Mouse (Mus musculus): Measurements from ENCODE around the gene Ropn1l.

Gene Ropn1l

DNA sequence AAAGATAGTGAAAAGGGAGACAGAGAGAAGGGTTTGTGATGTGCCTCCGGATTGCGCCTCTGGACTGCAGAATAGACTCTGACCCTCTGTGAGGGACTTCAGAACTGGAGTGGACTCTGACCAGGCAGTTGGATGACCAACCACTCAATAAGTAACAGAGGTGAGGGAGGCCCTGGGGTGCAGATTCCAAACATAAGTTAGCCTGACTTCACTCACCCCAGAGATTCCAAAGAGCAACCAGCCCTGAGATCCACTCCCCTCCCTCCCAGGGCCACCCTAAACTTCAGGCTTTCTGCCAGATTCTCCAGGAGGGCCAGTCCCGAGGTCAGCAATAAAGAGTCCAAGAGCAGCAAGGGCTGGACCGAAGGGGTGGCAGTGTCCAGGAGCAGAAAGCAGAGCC, 46.0 kb downstream of the Ropn1l start:
- ATAC-seq (ENCODE audit: low TSS enrichment), result no peak

DNA sequence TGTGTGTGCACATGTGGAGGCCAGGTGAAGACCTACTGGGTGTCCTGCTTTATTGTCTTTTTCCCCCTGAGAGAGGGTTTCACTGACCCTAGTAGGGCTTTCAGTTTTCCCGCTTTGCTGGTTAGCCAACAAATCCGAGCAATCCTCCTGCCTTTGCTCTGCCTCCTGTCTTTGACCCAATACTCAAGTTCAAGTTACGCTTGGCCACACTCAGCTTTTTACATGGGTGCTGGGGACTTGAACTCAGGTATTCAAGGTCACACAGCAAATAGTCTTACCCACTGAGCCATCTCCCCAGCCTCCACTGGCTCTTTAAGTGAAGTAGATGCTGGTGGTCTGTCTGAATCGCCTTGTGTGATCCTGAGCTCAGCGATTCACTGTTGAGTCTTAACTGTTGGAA, 46.7 kb downstream of the Ropn1l start:
- no peak for ATAC-seq (ENCODE audit: low TSS enrichment)

DNA sequence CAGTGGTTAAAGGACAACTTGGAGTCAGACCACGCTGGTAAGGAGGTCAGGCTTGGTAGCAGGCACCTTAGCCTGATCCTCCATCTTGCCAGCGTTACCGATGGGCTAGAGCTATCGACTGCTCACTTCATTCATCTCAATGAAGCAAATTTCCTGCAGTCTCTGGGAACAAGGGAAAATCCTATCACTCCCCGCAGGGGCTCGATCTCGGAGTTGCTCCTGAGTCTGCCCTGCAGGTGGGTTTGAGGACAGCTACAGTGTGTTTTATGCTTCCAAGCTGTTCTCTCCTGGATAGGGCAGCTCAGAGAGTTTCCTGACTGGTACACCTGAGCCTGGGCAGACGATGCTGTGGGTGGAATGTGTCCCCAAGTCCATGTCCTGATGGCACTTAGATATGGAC, 49.2 kb downstream of the Ropn1l start:
- no peak for ATAC-seq (ENCODE audit: low TSS enrichment)

DNA sequence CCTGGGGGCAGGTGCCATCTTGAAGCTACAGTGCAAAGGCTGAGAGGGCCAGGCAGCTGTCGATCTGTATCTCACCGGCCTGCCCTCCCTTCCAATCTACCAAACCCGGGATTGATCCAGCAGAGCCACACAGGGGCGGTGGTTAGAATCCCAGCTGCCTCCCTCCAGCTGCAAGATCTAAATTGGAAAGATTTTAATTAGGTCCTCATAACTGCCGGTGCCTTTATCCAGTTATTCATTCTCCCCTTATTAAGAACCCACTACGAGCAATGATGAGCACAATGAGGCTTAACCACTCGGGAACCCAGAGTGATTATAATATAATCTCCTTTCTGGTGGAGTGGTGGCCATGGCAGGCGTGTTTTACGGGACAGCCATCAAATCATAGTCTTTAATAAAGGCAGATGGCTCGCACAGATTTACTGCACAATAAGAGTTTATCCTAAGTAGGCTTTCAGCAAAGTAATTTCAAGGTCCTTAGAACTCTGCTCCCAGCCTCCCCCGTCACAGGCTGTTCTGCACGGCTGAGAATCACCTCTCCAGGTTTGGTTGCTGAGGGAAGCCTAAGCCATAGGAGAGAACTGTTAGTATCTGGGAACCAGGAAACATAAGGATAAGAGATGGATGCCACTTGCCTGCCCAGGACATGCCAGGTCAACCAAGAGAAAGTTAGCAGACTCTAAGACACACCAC, 51.2 kb downstream of the Ropn1l start:
- no peak for ATAC-seq (ENCODE audit: low TSS enrichment)

DNA sequence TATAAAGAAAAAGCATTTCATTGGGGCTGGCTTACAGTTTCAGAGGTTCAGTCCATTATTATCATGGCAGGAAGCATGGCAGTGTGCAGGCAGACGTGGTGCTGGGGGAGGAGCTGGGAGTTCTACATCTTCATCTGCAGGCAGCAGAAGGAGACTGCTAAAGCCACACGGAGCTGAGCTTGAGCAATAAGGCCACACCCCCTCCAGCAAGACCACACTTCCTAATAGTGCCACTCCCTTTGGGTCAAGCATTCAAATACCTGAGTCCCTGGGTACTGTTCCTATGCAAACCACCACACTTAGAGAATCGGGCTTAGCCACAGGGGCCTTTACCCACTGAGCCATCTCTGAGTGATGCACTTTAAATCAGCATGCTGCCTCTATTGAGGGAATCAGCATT, 52.6 kb downstream of the Ropn1l start:
- no peak for ATAC-seq (ENCODE audit: low TSS enrichment)

DNA sequence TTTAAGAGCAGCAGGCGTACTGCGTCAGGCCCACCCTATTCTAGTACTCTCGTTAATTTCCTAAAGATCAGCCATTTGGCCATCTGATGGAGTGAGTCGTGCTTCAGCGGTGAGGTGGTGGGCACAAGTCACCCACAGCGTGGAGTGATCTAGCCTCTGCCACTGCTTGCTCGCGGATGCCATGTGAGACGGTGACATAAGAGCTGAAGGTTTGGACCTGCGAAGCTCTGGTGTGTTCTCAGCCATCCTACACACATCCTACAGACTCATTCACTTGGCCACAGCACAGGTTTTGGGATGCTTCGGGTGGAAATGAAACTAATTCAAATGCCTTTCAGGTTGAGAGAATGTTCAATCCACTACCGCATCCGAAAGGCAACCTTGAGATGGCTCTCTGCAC, 54.8 kb downstream of the Ropn1l start:
- ATAC-seq (ENCODE audit: low TSS enrichment), result peak; percentile 66

DNA sequence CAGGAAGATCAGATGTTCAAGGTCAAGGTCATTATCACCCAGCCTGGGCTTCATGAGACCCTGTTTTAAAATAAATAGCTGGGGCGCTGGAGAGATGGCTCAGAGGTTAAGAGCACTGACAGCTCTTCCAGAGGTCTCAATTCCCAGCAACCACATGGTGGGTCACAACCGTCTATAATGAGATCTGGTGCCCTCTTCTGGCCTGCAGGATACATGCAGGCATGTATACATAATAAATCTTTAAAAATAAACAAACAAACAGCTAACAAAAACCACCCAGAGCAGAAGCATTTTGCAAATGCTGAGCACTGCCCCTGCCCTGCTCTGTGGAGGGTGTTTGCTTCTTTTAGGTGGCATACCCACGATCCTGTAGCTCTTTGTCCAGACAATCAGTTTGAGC, 56.2 kb downstream of the Ropn1l start:
- no peak for ATAC-seq (ENCODE audit: low TSS enrichment)

DNA sequence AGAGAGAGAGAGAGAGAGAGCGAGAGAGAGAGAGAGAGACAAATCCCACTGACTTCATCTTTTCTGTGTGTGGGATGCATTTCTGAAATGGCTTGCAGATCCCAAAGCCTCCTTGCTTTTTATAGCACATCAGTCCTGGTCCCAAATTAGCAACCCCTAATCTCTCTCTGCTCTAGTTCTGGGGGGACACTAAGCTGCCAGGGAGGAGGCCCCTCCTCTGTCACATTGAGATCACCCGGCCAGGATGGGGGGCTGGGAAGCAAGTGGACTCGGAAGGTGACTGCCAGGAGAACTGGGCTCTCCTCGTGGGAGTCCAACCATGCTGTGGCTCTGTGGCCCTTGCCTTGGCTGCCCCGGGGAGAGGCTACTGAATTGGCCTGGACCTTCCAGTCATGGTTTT, 56.8 kb downstream of the Ropn1l start:
- peak; percentile 42 for ATAC-seq (ENCODE audit: low TSS enrichment)

DNA sequence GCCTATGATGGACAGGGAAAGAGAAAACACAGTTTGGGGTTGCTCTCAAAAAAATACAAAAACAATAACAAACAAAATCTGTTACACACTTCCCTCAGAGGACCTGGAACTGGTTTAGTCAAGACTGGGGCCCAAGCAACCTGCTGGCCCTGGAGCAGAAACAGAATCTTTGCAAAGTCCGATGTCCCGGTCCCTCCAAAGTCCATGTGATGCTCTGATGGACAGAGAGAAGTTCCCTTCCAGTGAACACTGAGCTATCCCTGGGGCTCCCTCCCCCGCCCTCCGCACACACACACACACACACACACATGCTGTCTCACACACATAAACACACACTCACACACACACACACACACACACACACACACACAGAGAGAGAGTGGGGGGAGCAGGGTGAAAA, 57.6 kb downstream of the Ropn1l start:
- ATAC-seq (ENCODE audit: low TSS enrichment), result no peak

DNA sequence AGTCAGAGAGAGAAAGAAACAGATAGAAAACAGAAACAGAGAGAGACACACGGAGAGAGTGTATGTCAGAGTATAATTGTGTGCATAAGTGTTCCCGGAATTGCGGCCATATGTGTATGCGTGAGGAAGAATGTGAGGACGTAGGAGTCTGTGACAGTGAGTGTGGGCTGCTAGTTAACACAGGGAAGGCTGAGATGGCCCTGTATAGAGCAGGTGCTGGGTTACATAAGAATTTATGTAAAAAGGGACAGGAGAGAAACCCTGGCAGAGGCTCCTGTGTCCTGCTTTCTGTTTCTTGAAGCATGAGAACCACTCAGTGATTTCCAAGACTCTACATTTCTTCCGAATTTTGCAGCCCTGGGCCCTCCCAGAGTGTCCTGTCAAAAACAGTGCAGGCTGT, 60.1 kb downstream of the Ropn1l start:
- ATAC-seq (ENCODE audit: low TSS enrichment), result peak; percentile 73

DNA sequence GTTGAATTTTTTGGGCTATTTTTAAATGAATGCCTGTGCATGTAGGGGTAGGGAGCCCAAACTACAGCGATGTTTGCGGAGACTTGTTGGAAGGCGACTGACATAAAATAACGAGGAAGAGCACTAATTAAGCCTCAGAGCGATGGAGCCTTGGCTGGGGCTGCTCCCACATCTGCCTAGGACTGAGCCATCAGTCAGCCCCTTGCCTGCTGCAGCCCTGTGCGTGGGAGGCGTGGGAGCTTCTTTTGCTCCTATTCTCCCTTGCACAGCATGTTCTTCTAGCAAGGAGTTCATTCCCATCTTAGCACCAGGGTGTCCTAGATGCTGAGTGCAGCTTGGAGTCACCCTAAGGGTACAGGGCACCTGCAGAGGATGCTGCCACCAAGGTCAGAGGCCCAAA, 60.8 kb downstream of the Ropn1l start:
- ATAC-seq (ENCODE audit: low TSS enrichment), result peak; percentile 28

DNA sequence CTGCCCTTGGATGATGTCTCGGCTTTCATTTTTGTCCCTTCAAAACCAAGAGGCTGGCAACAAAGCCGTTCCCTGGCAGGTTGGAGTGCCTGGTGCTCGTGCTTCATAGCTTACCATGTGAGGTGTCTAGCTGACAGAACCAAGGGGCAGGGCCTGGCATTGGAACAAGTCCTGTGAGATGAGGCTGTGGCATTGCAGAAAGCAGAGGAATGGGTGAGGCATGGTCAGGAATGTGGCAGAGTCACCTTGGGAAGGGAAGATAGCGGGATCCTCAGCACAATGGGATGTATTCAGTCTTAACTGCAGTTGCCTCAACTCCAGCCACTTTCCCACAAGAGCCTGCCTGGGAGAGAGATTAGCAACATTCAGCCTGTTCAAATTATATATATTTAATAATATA, 61.4 kb downstream of the Ropn1l start:
- ATAC-seq (ENCODE audit: low TSS enrichment), result no peak
